Mouse (Mus musculus) liver, embryonic 14.5 days (tissue): ENCODE data around the gene Parvb.

Experiments used
- CTCF ChIP-seq: IDR thresholded peaks from 2 replicates; pipeline ENCODE4 v1.5.1; 2016; ENCODE audit warnings: antibody characterized with exemption, low read depth, control low read depth
- EP300 ChIP-seq: IDR thresholded peaks from 2 replicates; pipeline ENCODE4 v1.6.1; 2016; ENCODE audit warnings: antibody characterized with exemption, low read depth

DNA sequence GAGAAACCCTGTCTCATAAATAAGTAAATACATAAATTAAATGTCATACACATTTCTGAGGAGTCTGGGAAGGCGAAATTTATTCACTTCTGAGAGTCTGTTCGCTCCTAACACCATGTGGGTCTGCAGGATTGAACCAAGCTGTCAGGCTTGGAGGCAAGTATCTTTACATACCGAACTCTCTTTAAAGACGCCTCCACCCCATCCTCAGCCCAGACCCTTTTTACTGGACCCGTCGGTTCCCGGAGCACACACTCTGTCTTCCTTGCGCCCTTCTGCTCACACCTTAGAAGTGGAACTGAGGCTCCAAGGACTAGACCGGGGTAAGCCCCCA, 40.2 kb upstream of the Parvb start:
- TF ChIP-seq CTCF (no peak), EP300 (no peak)
